Mouse (Mus musculus): Measurements from ENCODE around the gene Gmds.

- no peak for TF ChIP-seq CTCF (IDR thresholded peaks at IDR 0.05; ENCODE audit: control insufficient read depth, insufficient read depth, insufficient replicate concordance, low read depth, low read length)
- TF ChIP-seq POLR2A (IDR thresholded peaks at IDR 0.05; ENCODE audit: control insufficient read depth, low read depth, low read length) = no peak
Measured at GRCm38 (mm10) chr13:32269261-32269660, 69.3 kb downstream of the Gmds start.

All from testis, adult 2 months (tissue).